Mouse (Mus musculus) liver, embryonic 14.5 days (tissue): Measurements from ENCODE around the gene Olfr91. TPM values are rescaled to one million over a fixed set of nuclear protein-coding genes. Genes with fewer than 3 reads are reported as not detected.

ENCODE experiments used
- ATAC-seq: fragments of 200-750 bp; cut with Nextera tagmentation; 2 replicates; pipeline ENCODE4 v1.8.0; 2017; ENCODE audit warnings: moderate number of reproducible peaks, mild to moderate bottlenecking, moderate library complexity; ENCODE audit not compliant: insufficient read depth
- DNase-seq, 3 experiments: peaks; one replicate each; pipeline ENCODE4 v3.0.0-alpha.2; 2012 to 2013; ENCODE audit warnings: low read depth in 3 of 3, low spot score in 3 of 3
- H3K27ac ChIP-seq: fragments of 300-500 bp; sonication (generic); 2 replicates; pipeline ENCODE4 v1.5.1; 2014; ENCODE audit warnings: moderate library complexity, mild to moderate bottlenecking, control low read depth, inconsistent platforms
- H3K27me3 ChIP-seq: fragments of 300-500 bp; sonication (generic); 2 replicates; pipeline ENCODE4 v1.6.1; 2014; ENCODE audit warnings: mild to moderate bottlenecking, low read length, moderate library complexity; ENCODE audit not compliant: control insufficient read depth, insufficient read depth
- H3K36me3 ChIP-seq: fragments of 300-500 bp; sonication (generic); replicated peaks from 2 replicates; pipeline ENCODE4 v1.6.1; 2014; ENCODE audit warnings: low read depth; ENCODE audit not compliant: control insufficient read depth, insufficient read depth
- H3K4me1 ChIP-seq, 2 experiments: fragments of 200-500 bp in 1 of 2; fragments of 300-500 bp in 1 of 2; sonication (generic) in 1 of 2; replicated peaks; 2 replicates each; pipeline ENCODE4 v1.6.1; 2012 to 2014; ENCODE audit warnings: antibody characterized with exemption in 1 of 2, inconsistent platforms in 1 of 2, low read length in 1 of 2; ENCODE audit not compliant: control insufficient read depth in 2 of 2, insufficient read depth in 2 of 2
- H3K4me2 ChIP-seq: fragments of 300-500 bp; sonication (generic); 2 replicates; pipeline ENCODE4 v1.6.1; 2014; ENCODE audit warnings: low read depth, mild to moderate bottlenecking, control low read depth, moderate library complexity
- H3K4me3 ChIP-seq, 2 experiments: fragments of 200-500 bp in 1 of 2; fragments of 300-500 bp in 1 of 2; sonication (generic) in 1 of 2; 2 replicates each; pipeline ENCODE4 v1.5.1; 2012 to 2014; ENCODE audit warnings: low read depth in 2 of 2, low read length in 2 of 2, mild to moderate bottlenecking in 2 of 2, control low read depth in 1 of 2, inconsistent platforms in 1 of 2, moderate library complexity in 1 of 2; ENCODE audit not compliant: insufficient read depth in 1 of 2
- H3K9ac ChIP-seq: fragments of 300-500 bp; sonication (generic); replicated peaks from 2 replicates; pipeline ENCODE4 v1.6.1; 2014; ENCODE audit warnings: mild to moderate bottlenecking, control low read depth, moderate library complexity
- H3K9me3 ChIP-seq: fragments of 300-500 bp; sonication (generic); 2 replicates; pipeline ENCODE4 v1.6.1; 2016; ENCODE audit warnings: low read length, mixed read lengths; ENCODE audit not compliant: control insufficient read depth
- CTCF ChIP-seq: IDR thresholded peaks from 2 replicates; pipeline ENCODE4 v1.5.1; 2016; ENCODE audit warnings: antibody characterized with exemption, low read depth, control low read depth
- EP300 ChIP-seq: IDR thresholded peaks from 2 replicates; pipeline ENCODE4 v1.6.1; 2016; ENCODE audit warnings: antibody characterized with exemption, low read depth
- WGBS: fragments of 180-500 bp; shearing (Covaris S2); extraction: QIAGEN DNeasy Blood & Tissue Kit; methylation state at CpG from one replicate; pipeline ENCODE4 v1.1.7; 2014; ENCODE audit not compliant: insufficient replicate concordance; 5-methylcytosine and 5-hydroxymethylcytosine counted together
- polyA plus RNA-seq, 2 experiments: library from polyadenylated mRNA; depleted of rRNA in 1 of 2; stranded (reverse) in 1 of 2; unstranded in 1 of 2; fragments of >200 nt; fragmentation: Nextera tagmentation in 1 of 2; extraction: Ambion mirVana in 1 of 2; gene quantifications; 2 replicates each; pipeline versions ENCODE4 v1.2.1 to v1.2.3; 2012 to 2014

Olfr91 gene
- polyA plus RNA-seq, 2 experiments = not detected

- ATAC-seq = no peak
- WGBS = 5% methylated on average over 25 of the region's 27 CpGs
- Histone ChIP-seq H3K4me2 (peak overlapping the region; percentile 48), H3K27ac (no peak overlapping the region), H3K9me3 (no peaks in the 10 kb centered on the region), H3K27me3 (peaks cover 54% of the 10 kb centered on the region), H3K4me3 (peak overlapping the region in 1 of 2 experiments; percentile 40; a peak in 2 of 4 replicates), H3K9ac (no peak overlapping the region), H3K36me3 (no peaks in the 10 kb centered on the region), H3K4me1 (0 out of 4 replicates have a peak, but pooled peaks cover 0 to 2% of the 10 kb centered on the region in 2 experiments)
- DNase-seq = no peak
- no peak for TF ChIP-seq CTCF
- no peak for TF ChIP-seq EP300
These were observed 47.2 kb downstream of the Olfr91 start for GRCm38 (mm10) chr17:37050876-37051275.

DNA sequence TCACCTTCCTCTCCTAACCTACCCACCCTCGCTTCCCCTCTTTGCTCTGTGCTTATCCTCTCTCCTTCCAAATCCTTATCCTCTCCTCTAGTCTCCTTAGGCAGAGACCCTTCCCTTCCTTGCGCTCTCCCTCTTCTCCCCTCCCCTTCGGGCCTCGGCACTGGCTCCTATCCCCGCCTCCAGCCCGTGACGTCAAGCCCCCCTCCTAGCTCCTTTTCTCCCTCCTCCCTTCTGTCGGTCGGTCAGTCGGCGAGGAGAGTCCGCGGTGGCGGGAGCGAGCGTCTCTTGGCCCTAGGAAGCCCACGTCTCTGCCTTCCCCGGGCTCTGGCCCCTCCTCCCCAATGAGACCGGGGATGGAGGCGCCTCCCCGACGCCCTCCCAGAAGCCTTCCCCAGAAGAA, 47.7 kb downstream of the Olfr91 start:
- Histone ChIP-seq H3K27ac (no peak overlapping the region), H3K36me3 (no peaks in the 10 kb centered on the region), H3K9me3 (no peaks in the 10 kb centered on the region), H3K9ac (no peak overlapping the region), H3K4me2 (peak overlapping the region; percentile 48), H3K4me3 (peak overlapping the region in 1 of 2 experiments; percentile 40; a peak in 2 of 4 replicates), H3K27me3 (peaks cover 58% of the 10 kb centered on the region), H3K4me1 (0 out of 4 replicates have a peak, but pooled peaks cover 0 to 2% of the 10 kb centered on the region in 2 experiments)
- DNase-seq (no peak), ATAC-seq (no peak)
- TF ChIP-seq EP300 (no peak), CTCF (no peak)
- 2% methylated on average over 21 of the region's 22 CpGs for WGBS

GRCm38 (mm10) chr17:37049570-37050310, 48.3 kb downstream of the Olfr91 start:
- Histone ChIP-seq H3K4me1 (0 out of 4 replicates have a peak, but pooled peaks cover 0 to 2% of the 10 kb centered on the region in 2 experiments), H3K36me3 (no peaks in the 10 kb centered on the region), H3K4me3 (no peak overlapping the region), H3K27ac (no peak overlapping the region), H3K9ac (no peak overlapping the region), H3K27me3 (peaks cover 65% of the 10 kb centered on the region), H3K9me3 (no peaks in the 10 kb centered on the region), H3K4me2 (peak overlapping the region; percentile 48)
- ATAC-seq (no peak), DNase-seq (no peak)
- TF ChIP-seq CTCF = peak; percentile 56
- TF ChIP-seq EP300 = no peak
- 5% methylated on average over 39 of the region's 39 CpGs for WGBS

DNA sequence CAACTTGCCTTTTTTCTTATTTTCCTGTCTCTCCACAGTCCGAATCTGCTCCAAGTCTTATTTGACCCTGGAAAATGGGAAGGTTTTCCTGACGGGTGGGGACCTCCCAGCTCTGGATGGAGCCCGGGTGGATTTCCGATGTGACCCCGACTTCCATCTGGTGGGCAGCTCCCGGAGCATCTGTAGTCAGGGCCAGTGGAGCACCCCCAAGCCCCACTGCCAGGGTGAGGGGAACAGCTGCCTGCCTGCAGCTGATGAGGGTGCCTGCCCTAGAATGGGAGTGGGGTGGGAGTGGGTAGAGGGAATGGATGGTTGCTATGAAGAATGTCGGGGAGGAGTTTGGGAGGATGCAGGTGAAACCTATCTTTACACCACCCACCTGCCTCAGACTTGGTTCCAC, 49.7 kb downstream of the Olfr91 start:
- Histone ChIP-seq H3K4me1 (0 out of 4 replicates have a peak, but pooled peaks cover 0 to 2% of the 10 kb centered on the region in 2 experiments), H3K9me3 (no peaks in the 10 kb centered on the region), H3K27ac (no peak overlapping the region), H3K36me3 (no peaks in the 10 kb centered on the region), H3K4me2 (no peak overlapping the region), H3K9ac (no peak overlapping the region), H3K4me3 (no peak overlapping the region), H3K27me3 (peaks cover 70% of the 10 kb centered on the region)
- 43% methylated on average over 7 of the region's 7 CpGs for WGBS
- no peak for TF ChIP-seq EP300
- no peak for TF ChIP-seq CTCF
- DNase-seq (no peak), ATAC-seq (no peak)

- no peak overlapping the region for H3K9ac ChIP-seq
- peaks cover 70% of the 10 kb centered on the region for H3K27me3 ChIP-seq
- H3K9me3 ChIP-seq = no peaks in the 10 kb centered on the region
- no peaks in the 10 kb centered on the region for H3K36me3 ChIP-seq
- H3K4me3 ChIP-seq = no peak overlapping the region
- ATAC-seq = no peak
- 0 out of 4 replicates have a peak, but pooled peaks cover 0 to 2% of the 10 kb centered on the region in 2 experiments for H3K4me1 ChIP-seq
- H3K4me2 ChIP-seq = no peak overlapping the region
- DNase-seq = no peak
- H3K27ac ChIP-seq = no peak overlapping the region
- 17% methylated on average over 3 of the region's 3 CpGs for WGBS
- TF ChIP-seq EP300 = no peak
- TF ChIP-seq CTCF = no peak
These were observed 50.1 kb downstream of the Olfr91 start for GRCm38 (mm10) chr17:37047981-37048380.
